Mouse (Mus musculus) lung, adult 2 months (tissue): ENCODE data around the gene Lmntd1.

Experiments used
- CTCF ChIP-seq: fragments of 200-500 bp; IDR thresholded peaks from 2 replicates; pipeline ENCODE4 v1.5.1; 2011; ENCODE audit warnings: mild to moderate bottlenecking, low read length, control low read depth; ENCODE audit not compliant: insufficient read depth
- POLR2A ChIP-seq: fragments of 200-500 bp; IDR thresholded peaks from 2 replicates; pipeline ENCODE4 v1.6.1; 2011; ENCODE audit warnings: low read depth, mild to moderate bottlenecking, control low read depth, low read length, borderline replicate concordance; ENCODE audit errors: extremely low read depth

- TF ChIP-seq CTCF (no peak), POLR2A (no peak)
These were observed 240.4 kb downstream of the Lmntd1 start for GRCm38 (mm10) chr6:145373712-145374221.
